Mouse (Mus musculus): ENCODE measurements around the gene Tmem39a.

The Tmem39a gene

GRCm38 (mm10) chr16:38635833-38636390 is 77.4 kb downstream of the Tmem39a start:
- DNase-seq (ENCODE audit: low read depth, low spot score), result no peak

DNA sequence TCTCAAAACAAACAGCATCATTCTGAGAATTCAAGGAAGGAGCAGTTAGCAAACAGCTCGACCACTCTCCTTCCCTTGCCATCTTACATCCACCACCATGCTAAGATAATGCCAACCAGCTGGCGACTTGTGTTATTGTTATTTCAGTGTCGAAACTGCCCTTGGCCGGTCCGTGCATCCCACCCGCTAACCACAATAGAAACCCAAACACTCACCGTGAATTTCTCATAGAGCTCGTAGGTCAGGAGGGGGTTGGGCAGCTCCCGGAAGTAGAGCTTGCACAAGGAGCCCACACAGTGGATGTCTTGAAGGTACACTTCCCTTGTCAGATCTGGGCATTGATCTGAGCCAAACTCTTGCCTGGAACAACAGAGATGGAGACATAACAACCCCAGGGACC is 78.2 kb downstream of the Tmem39a start:
- no peak for DNase-seq (ENCODE audit: low read depth, low spot score)

GRCm38 (mm10) chr16:38637085-38637484 is 78.6 kb downstream of the Tmem39a start:
- no peak for DNase-seq (ENCODE audit: low read depth, low spot score)

Data from skeletal muscle tissue, adult 2 months (tissue).